Mouse (Mus musculus) spleen, postnatal 10 days (tissue): ENCODE results near the gene Rsbn1.

Source experiments
- DNase-seq, 2 experiments: peaks; one replicate each; pipeline ENCODE4 v3.0.0; 2021 to 2022; ENCODE audit warnings: low spot score in 2 of 2

The Rsbn1 gene

DNA sequence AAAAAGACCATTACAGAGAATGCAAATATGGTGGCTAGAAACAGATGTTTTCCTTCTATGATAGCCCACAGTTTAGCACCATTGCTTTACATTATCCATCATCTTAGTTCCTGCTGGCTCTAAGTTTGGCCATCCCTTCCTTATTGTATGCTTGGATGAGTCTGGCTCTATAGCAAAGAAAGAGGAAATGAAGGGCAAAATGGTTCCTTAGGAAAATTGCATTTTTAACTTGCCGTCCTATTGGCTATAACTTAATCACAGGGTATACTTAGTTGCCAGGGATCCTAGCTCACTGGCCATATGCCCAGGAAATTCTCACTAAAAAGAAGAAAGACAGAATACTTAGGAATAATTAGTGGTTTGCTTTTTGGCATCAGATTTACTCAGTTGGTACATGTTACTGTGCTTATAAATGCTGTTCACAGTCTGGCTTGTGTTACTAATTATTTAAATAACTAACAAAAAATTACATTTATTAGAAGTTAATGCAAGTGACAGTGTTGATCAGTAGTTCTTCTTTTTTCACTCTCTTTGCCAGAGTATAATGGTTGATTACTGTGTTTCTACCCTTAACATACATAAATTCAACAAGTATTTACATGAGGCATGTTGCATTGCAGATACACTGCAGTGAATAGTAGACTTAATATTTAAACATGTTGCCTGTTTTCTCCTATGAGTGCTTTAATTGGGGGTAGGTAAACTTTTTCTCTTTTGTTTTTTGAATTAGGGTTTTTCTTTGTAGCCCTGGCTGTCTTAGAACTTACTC is 31.1 kb downstream of the Rsbn1 start:
- DNase-seq, result no peak

DNA sequence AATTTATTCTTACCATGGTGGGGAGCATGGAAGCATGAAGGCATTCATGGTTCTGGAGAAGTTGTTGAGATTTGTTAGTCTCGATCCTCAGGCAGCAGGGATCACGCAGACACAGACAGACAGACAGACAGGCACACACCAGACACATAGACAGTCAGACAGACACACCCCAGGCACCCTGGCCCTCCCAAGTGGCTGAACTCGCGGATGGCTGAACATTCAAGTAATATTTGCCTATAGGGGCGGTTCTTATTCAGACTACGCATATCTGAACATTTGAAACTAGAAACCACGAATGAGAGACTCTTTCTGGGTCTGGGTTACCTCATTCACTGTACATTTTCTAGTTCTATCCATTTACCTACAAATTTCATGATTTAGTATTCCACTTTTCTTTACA is 34.7 kb downstream of the Rsbn1 start:
- no peak for DNase-seq

DNA sequence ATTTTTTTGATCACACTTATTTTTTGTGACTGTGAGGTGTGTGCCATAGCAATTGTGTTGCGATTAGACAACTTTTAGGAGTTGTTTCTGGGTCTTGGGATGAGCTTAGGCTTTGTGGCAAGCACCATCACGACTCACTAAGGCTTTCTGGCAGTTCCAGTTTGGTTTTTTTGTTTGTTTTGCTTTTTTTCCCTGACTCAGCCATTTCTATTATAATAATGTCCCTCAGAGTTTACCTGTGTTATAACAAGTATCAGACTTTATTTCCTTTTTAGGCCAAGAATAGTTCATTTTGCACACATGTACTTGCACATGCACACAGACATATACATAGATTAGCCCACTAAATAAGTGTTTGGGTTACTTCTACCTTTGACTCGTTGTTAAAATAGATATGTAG is 46.7 kb downstream of the Rsbn1 start:
- DNase-seq, result no peak

DNA sequence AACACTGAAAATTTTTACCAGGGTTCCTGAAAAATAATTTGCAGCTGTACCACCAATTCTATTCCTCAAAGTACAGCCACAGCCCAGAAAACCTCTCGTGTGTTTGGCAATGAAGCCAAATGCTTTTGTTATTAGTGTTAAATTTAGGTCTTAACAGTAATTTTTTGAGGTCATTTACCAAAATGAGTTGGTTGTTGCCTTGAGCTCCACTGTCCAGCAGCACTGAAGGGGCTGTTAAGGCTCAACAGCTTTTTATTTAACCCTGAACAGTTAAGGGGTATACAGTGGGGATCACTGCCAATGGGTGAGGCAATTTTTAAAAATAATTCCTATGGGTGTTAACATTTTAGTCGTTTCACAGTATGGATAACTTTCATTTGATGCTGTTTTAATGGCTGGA is 53.3 kb downstream of the Rsbn1 start:
- DNase-seq, result no peak

GRCm38 (mm10) chr3:103967861-103968691 is 54.2 kb downstream of the Rsbn1 start, which contains the start of gene Phtf1:
Gene Phtf1 (plus strand): TSS chr3:103968110.
- DNase-seq, result peak; percentile 89

DNA sequence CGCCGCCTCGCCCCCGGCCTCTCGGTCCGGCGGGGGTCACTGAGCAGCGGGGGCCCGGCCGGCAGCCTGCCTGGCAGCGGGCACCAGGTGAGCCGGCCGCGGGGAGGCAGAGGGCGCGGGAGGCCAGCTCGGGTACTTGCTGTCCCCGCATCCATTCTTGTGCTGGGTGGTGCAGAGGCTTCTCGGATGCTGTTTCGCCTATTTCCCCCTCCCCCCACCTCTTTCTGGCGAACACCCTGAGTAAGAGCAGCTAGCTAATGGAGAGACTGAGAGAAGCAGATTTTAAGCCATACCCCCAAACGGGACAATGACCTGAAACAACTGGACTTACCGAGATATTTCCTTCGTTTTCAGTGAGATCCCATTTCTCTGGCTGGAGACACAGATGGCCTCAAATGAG is 54.8 kb downstream of the Rsbn1 start:
- no peak for DNase-seq

- no peak for DNase-seq
Observed at GRCm38 (mm10) chr3:103971157-103971556, 57.2 kb downstream of the Rsbn1 start.

DNA sequence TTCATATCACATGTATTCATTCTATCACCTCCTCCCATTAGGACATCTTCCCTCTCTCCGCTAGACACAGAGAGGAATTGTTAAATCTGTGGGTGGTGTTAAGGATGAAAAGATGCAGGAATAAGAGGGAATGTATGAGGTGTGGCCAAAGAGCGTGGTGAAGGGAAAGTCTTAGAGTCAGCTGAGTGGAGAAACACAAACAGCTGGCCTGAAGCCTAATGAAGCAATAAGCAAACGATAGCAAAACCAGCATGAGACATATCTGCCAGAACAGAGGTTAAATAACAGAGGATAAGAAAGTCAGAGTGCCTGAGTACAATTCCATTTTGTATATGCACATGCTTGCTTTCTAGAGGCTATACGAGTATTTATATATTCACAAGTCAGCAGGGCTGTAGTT is 70.6 kb downstream of the Rsbn1 start:
- no peak for DNase-seq

DNA sequence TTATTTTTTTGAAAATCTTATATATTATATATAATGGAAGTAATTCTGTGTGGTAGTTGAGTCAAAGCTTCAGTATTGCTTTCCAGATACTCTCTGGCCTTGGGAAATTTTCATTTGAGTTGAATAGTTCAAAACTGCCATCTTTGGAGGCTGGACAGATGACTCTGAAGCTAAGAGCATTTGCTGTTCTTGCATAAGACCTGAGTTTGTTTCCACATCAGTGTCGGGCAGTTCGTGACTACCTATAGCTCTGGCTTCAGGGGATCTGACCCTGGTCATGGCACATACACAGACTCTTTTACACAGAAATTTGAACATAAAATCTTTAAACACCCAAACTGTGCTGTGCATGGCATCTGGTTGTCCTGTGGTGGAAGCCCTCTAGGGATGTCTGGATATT is 71.3 kb downstream of the Rsbn1 start:
- DNase-seq, result no peak

DNA sequence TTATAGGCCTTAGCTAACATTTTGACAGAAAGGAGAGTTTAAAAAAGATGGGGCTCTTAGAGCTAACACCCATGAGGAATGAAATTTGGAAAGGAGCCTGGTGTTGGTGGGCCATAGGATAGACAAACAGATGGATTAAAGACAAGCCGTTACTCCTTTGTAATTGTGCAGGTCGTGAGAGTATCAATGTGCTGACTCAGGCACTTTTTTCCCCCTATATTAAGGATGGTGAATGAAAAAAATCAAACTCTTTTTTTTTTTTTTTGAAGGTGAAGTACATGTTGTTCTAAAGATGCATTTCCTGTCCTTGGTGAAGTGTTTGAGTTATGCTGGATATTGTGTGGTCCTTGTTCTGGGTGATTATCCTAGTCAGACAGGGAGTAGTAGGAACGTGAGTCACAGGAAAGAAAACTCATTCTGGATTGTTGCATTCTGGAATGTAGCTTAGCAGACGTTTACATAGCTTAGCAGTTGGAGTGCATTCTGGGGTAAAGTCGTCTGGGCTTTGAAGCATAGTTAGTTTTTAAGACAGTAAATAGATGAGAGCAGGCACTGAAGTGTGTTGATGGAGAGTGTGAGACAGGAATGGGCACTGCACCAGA is 74.0 kb downstream of the Rsbn1 start:
- DNase-seq, result no peak

DNA sequence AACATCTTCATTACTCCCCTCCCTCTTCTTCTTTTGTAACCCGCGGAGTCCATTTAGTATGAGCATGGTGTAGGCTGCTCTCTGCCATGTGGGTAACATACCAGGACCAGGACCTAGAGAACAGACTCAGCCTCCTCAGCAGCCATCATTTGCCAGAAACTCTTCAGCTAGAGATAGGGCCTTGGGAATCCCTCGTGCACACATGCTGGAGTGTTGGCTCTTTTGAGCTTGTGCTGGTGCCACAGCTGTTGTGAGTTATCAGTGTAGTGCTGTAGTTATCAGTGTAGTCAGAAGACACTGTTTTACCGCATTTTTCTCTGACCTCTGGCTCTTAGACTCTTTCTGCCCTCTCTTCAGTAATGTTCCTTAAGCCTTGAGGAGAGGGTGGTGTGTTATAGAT is 75.4 kb downstream of the Rsbn1 start:
- DNase-seq, result no peak

DNA sequence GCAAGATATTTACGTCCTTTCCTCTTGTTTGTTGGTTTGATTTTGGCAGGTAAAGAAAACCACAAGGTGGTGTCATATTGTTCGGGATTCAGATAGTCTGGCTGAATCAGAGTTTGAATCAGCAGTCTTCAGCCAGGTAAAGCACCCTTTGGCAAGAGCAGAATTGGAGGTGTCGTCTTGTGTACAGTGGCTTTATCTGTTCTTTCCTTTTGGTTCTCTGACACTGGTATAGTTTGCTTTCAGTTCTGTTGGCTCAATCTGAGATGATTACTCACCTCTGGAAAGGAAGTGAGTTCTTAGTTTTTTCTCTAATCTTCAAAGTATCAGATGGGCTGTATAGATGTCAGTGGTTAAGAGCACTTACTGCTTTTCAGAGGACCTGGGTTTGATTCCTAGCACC is 77.4 kb downstream of the Rsbn1 start:
- no peak for DNase-seq

DNA sequence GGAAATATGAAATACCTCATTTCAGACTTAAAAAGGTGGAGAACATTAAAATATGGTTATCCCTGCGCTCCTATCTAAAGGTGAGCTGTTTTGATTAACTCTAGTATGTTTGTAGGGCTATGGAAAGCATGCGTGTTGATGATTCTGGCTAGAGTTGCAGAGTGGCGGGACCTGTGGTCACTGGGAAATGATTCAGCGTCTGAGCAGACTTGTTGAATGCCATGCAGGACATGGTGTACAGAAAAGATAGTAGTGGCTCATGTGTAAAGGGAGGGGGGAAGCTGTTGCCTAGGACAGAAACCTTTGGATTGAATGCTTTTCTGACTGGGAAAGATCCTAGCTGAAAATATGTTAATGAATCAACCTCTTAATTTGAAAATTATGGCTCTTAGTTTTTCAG is 84.8 kb downstream of the Rsbn1 start:
- no peak for DNase-seq

GRCm38 (mm10) chr3:104006896-104007466 is 93.1 kb downstream of the Rsbn1 start:
- no peak for DNase-seq

DNA sequence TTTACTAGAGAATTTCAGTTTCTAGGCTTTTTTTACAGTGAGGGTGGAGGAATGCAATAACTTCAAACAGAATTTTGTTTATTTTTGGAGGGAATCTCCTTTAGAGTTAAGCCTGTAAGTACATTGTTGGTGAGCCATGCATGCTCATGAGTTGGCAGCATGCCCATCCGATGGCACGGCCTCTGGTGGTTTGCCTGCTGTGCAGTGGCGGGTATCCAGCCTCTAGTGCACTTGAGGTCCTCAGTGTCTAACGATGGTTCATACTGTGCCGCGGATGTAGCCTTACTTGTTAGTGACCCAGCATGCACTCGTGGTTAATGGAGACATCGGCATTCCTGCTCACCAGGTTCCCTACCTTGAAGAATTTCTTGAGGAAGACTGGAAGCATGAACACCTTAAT is 93.6 kb downstream of the Rsbn1 start:
- peak in 1 of 2 experiments; percentile 21 for DNase-seq

GRCm38 (mm10) chr3:104009924-104010662 is 96.2 kb downstream of the Rsbn1 start:
- DNase-seq, result peak in 1 of 2 experiments; percentile 6

DNA sequence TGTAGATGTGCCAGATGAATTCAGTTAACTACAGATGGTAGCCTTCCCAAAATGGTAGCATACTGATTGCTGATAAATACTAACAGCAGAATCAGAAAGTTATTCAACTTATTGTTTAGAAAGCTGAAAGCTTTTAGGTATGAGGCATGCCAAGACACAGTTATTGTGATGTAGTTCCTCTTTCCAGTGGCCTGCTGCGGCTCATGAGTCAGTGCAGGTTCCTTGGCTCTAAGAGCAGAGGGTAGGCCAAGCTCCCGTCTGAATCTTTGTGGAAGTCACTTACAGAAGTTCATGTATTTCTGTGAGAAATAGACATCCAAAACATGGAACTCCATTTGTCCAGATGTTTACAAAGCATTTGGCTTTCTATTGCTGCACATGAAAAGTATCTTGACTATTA is 98.1 kb downstream of the Rsbn1 start:
- DNase-seq, result peak in 1 of 2 experiments; percentile 7
